Mouse (Mus musculus): ENCODE measurements at regions not wholly inside any gene's neighbourhood (a gene's known extent, or its start where the extent isn't known, plus 50 kb on each side); places are given as distances from the start of the nearest gene placed in this dataset.
"Not testable (repeated sequence)": the region's sequence is repeated elsewhere in the genome, so short reads cannot be mapped to it uniquely, and the experiment has no call there.

DNA sequence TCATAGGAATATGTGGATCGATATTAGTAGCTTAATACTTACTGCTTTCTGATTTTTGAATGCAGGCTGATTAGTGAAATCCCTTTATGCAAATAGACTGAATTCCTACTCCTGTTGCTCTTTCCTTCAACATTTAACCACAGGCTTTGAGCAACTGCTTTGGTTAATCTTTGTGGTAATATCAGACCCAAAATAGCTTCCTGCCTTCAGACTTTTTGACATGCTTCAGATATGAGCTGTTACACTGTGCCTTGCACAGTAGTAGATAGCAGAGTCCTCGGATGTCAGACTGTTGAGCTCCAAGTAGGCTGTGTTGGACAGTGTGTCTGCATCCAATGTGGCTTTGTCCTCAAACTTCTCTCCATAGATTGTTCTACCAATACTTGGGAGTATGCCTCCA, 1020.6 kb downstream of the Adam6a start:
- no peak for DNase-seq (ENCODE audit: low read depth, low spot score)

DNA sequence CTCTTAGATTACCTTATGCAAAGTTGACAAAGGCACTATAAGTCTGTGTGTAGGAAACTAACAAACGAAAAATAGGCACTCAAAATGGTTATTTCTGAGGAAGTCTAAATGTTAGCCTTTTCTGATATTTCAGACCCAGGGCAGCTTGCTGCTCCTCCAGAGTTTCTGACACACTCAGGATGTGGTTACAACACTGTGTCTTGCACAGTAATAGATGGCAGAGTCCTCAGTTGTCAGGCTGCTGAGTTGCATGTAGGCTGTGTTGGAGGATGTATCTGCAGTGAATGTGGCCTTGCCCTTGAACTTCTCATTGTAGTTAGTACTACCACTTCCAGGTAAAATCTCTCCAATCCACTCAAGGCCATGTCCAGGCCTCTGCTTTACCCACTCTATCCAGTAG, 1039.7 kb downstream of the Adam6a start:
- no peak for DNase-seq (ENCODE audit: low read depth, low spot score)

DNA sequence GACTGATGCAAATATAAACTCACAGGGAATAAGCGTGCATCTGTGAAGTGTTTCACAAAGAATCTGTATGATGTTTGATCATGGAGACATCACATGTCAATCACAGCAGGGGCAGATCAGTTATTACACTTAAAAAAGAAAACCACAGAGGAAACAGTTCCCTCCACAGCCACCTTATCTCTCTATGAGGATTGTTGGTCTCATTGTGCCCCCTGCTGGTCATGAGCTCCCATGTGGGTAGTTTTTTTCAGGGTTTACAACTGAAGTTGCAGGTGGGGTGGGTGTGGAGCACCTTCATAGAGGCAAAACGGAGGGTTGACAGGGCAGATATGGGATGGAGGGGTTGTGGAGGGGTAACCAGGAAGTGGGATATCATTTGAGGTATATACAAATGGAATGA, 1043.5 kb downstream of the Adam6a start:
- peak; percentile 52 for DNase-seq (ENCODE audit: low read depth, low spot score)

DNA sequence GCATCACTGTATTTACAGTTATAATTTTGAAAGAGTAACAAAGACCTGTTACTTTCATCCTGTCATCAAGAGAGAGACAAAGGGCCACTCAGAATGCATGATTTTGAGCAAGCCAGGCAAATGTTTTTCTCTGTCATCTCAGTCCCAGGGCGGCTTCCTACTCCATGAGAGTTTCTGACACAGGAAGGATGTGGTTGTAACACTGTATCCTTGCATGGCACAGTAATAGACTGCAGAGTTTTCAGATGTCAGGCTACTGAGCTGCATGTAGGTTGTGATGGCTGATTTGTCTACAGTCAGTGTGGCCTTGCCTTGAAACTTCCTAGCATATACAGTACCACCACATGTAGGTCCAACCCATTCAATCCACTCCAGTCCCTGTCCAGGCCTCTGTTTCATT, 1054.0 kb downstream of the Adam6a start:
- no peak for DNase-seq (ENCODE audit: low read depth, low spot score)

DNA sequence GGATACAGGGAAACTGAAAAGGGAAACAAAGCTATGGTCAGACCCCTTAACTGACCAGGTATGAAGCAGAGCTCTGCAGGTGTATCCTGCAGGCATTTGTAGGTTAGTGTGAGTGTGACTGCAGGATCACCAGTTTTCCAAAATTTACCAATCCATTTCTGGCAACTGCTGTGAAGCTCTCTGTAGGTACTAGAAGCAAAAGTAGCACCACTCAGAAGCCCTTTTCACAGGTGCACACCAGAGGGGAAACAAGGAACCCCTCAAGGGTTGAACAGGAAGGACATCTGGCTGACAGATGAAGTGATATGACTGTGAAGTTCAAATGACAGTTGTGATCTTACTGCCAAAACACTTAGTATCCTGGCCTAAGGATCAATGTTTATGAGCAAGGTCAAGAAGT, 1065.5 kb downstream of the Adam6a start:
- no peak for DNase-seq (ENCODE audit: low read depth, low spot score)

DNA sequence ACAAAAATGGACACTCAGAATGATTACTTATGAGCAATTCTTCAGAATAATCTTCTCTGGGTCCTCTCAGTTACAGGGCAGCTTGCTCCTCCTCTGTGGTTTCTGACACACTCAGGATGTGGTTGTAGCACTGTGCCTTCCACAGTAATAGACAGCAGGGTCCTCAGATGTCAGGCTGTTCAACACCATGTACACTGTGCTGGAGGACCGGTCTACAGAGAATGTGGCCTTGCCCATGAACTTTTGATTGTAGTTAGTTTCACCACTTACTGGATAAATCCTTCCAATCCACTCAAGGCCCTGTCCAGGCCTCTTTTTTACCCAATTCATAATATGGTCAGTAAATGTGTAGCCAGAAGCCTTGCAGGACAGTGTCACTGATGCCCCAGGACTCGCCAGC, 1068.4 kb downstream of the Adam6a start:
- no peak for DNase-seq (ENCODE audit: low read depth, low spot score)

DNA sequence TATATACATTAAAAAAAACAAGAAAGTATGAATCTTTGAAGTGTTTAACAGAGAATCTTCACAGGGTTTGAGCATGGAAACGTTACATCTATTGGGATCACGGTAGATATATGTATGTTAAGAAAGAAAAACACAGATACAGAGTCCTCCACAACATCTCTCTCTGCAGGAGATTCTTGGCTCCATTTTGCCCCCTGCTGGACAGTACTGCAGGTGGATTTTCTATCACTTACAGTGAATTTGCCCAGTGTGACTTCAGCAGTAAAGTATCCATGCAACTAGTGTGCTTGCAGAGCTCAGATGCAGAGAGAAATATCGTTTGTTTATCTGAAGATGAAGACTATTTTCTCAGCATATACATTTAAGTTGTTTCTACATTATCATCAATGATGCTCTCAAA, 1071.5 kb downstream of the Adam6a start:
- DNase-seq (ENCODE audit: low read depth, low spot score): peak; percentile 10

DNA sequence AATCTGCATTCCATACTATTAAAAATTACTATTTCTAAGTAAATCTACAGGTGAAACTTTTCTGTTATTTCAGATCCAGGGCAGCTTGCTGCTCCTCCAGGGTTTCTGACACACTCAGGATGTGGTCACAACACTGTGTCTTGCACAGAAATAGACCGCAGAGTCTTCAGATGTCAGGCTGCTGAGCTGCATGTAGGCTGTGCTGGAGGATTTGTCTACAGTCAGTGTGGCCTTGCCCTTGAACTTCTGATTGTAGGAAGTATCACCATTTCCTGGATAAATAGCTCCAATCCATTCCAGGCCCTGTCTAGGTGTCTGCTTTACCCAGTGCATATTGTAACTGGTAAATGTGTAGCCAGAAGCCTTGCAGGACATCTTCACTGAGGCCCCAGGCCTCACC, 1072.0 kb downstream of the Adam6a start:
- no peak for DNase-seq (ENCODE audit: low read depth, low spot score)

DNA sequence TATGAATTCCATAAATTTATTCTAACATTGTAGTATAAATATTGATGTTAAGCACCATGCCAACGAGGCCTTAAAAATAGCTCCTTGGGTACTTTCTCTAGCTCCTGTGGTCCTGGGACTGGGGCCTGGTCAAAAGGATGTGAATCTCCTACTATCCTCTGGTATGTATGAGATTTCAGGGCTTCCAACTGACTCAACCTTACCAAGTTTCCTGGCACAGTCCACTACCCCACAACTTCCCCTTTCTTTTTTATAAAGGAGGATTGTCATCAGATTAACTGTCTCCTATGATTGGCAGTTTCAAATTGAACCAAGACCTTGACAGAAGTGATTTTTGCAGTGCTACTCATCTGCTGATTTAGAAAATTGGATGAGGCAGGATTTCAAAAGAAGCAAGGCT, 1097.4 kb downstream of the Adam6a start:
- DNase-seq (ENCODE audit: low read depth, low spot score): no peak

DNA sequence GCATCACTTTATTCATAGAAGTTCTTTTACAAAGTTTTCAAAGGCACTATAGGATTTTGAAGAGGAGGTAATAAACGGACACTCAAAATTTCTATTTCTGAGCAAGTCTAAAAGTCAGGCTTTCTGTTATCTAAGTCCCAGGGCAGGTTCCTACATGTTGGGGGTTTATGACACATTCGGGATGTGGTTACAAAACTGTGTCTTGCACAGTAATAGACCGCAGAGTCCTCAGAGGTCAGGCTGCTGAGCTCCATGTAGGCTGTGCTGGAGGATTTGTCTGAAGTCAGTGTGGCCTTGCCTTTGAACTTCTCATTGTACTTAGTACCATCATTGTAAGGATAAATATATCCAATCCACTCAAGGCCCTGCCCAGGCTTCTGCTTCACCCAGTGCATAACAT, 1102.7 kb downstream of the Adam6a start:
- no peak for DNase-seq (ENCODE audit: low read depth, low spot score)

DNA sequence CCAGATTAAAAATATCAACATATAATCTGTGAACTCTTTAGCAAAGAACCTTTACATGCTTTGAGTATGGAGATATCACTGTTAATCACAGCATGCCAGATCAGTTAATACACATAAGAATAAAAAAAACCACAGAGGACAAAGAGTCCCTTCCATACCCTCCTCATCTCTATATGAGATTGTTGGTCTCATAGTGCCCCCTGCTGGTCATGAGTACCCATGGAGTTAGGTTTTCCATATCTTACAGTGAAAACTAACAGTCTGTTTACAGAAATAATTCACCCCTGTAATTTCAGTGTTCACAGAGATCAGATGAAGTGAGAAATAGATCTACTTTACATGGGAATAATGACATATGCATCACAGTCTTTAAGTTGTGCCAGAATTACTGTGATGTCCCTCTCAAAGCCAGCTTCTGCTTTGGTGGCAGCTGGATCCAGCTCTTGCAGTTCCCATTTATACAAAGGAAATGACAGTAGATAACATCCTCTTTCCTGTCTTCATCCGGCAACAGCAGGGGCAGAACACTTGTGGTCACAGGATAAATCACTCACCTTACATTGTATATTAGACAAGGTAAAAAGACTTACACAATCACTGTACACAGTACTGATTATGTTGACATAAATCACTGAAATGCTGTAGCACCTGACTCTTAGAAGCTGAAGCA, 1106.9 kb downstream of the Adam6a start:
- DNase-seq (ENCODE audit: low read depth, low spot score): not testable (repeated sequence)

DNA sequence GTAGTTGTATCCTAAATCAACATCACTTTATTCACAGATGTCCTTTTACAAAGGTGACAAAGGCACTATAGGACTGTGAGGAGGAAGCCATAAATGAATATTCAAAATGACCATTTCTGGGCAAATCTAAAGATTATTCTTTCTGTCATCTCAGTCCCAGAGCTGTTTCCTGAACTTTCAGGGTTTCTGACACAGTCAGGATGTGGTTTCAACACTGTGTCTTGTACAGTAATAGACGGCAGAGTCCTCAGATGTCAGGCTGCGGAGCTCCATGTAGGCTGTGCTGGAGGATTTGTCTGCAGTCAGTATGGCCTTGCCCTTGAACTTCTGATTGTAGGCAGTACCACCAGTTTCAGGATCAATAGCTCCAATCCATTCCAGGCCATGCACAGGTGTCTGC, 1113.4 kb downstream of the Adam6a start:
- not testable (repeated sequence) for DNase-seq (ENCODE audit: low read depth, low spot score)
